Mouse (Mus musculus): Measurements from ENCODE around the gene Trim17.

DNA sequence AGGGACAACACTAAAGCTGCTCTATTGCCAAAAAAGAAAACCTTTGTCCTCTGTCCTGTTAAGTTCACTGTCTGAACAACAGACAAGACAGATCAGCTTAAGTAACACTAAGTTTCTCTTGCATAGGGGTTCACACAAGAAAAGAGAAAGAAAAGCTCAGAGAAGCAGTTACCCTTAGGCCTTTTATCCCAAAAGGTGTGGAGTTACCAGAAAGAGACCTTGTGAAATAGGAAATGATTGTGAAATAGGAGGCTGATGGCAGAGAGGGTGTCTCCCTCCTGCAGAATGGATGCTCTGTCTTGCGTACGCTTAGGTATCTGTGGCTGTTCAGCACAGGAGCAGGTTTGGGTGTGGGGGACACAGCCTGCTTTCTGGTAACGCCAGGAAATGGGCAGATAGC is 24.7 kb downstream of the Trim17 start:
- TF ChIP-seq CTCF (IDR thresholded peaks at IDR 0.05; ENCODE audit: borderline replicate concordance, control insufficient read depth, extremely low read depth, insufficient read depth, low read length, poor library complexity): no peak
- TF ChIP-seq POLR2A (IDR thresholded peaks at IDR 0.05; ENCODE audit: control insufficient read depth, extremely low read depth, insufficient read depth, low read length, poor library complexity): no peak

Measured in thymus, adult 2 months (tissue).